Mouse (Mus musculus) embryonic fibroblast, embryonic 13.5 days (primary cell): ENCODE measurements at regions not wholly inside any gene's neighbourhood (a gene's known extent, or its start where the extent isn't known, plus 50 kb on each side); places are given as distances from the start of the nearest gene placed in this dataset.

ENCODE experiments used
- H3K27ac ChIP-seq: 2 replicates; pipeline ENCODE4 v1.5.1; 2012; ENCODE audit warnings: low read length, control low read depth, inconsistent platforms; ENCODE audit not compliant: insufficient read depth
- H3K4me1 ChIP-seq: 2 replicates; pipeline ENCODE4 v1.6.1; 2011; ENCODE audit warnings: low read length; ENCODE audit not compliant: control insufficient read depth, insufficient read depth
- H3K4me3 ChIP-seq: 2 replicates; pipeline ENCODE4 v1.5.1; 2011; ENCODE audit warnings: mild to moderate bottlenecking, control low read depth, low read length; ENCODE audit not compliant: insufficient read depth
- CTCF ChIP-seq: IDR thresholded peaks from 2 replicates; pipeline ENCODE4 v1.5.1; 2011; ENCODE audit warnings: mild to moderate bottlenecking, control low read depth, low read length, moderate library complexity, borderline replicate concordance; ENCODE audit not compliant: insufficient read depth
- POLR2A ChIP-seq: IDR thresholded peaks from 2 replicates; pipeline ENCODE4 v1.6.1; 2011; ENCODE audit warnings: low read depth, mild to moderate bottlenecking, control low read depth, low read length, moderate library complexity

- Histone ChIP-seq H3K4me1 (no peaks in the 10 kb centered on the region), H3K4me3 (no peak overlapping the region), H3K27ac (no peak overlapping the region)
- TF ChIP-seq POLR2A (no peak), CTCF (no peak)
Measured at GRCm38 (mm10) chr2:17837541-17838380, 106.5 kb upstream of the Nebl start.

DNA sequence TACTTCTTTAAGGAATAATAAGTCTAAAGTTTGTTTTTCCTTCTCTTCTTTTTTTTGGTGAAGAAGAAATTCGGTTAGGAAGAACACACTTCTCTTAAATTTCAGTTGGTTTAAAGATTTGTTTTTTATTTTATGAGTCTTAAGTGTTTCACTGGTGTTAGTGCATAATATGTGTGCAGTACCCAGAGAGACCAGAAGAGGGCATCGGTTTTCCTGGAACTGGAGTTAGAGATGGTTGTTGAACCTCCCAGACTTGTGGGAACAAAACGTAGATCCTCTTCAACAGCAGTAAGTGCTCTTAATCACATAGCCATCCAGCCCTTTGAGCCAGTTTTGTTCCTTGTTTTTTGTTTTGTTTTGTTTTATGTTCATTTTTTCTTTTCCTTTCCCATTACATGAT is 101.5 kb upstream of the Nebl start:
- H3K4me3 ChIP-seq = no peak overlapping the region
- no peak for TF ChIP-seq CTCF
- H3K27ac ChIP-seq = no peak overlapping the region
- H3K4me1 ChIP-seq = no peaks in the 10 kb centered on the region

DNA sequence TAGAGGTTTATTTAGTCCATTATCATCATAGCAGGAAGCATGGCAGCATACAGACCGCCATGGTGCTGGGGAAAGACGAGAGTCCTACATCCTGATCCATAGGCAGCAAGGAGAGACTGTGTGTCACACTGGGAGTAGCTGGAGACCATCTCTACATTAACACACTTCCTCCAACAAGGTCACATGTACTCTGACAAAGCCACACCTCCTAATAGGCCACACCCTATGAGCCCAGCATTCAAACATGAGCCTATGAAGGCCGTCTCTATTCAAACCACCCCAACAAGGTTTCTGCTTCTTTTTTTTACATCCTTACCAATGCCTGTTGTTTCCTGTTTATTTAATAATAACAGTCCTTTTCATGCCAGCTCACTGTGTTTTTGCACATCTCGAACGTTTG is 99.0 kb upstream of the Nebl start:
- no peak overlapping the region for H3K27ac ChIP-seq
- H3K4me3 ChIP-seq = no peak overlapping the region
- no peak for TF ChIP-seq POLR2A
- TF ChIP-seq CTCF = no peak
- no peaks in the 10 kb centered on the region for H3K4me1 ChIP-seq

GRCm38 (mm10) chr2:17825271-17825670 is 94.0 kb upstream of the Nebl start:
- no peak for TF ChIP-seq POLR2A
- Histone ChIP-seq H3K27ac (no peak overlapping the region), H3K4me1 (no peaks in the 10 kb centered on the region), H3K4me3 (no peak overlapping the region)

DNA sequence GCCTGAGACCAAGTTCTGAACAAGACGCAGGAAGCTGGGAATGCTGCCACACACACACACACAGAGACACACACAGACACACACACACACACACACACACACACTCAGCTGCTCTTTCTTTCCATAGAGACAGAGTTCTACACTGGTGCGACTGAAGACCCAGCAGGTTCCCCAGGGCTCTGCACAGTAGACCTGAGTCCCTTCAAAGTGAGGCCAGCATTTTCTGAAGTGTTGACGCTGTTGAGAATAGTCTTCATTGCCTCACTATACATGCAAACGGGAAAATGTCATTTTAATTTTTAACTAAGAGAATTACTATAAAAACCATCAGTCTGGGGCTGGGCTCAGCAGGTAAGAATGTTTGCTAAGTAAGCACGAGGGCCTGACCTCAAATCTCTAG is 92.9 kb upstream of the Nebl start:
- Histone ChIP-seq H3K4me3 (no peak overlapping the region), H3K4me1 (no peaks in the 10 kb centered on the region), H3K27ac (no peak overlapping the region)
- TF ChIP-seq POLR2A = no peak

GRCm38 (mm10) chr2:17822621-17823006 is 91.3 kb upstream of the Nebl start:
- TF ChIP-seq POLR2A (no peak), CTCF (no peak)

GRCm38 (mm10) chr2:17821878-17822620 is 90.8 kb upstream of the Nebl start:
- H3K27ac ChIP-seq = no peak overlapping the region
- no peaks in the 10 kb centered on the region for H3K4me1 ChIP-seq
- TF ChIP-seq POLR2A (no peak), CTCF (no peak)
- H3K4me3 ChIP-seq = no peak overlapping the region

More at GRCm38 (mm10) chr2:17822621-17823006, 91.3 kb upstream of the Nebl start:
- H3K27ac ChIP-seq = no peak overlapping the region
- H3K4me3 ChIP-seq = no peak overlapping the region
- H3K4me1 ChIP-seq = no peaks in the 10 kb centered on the region

DNA sequence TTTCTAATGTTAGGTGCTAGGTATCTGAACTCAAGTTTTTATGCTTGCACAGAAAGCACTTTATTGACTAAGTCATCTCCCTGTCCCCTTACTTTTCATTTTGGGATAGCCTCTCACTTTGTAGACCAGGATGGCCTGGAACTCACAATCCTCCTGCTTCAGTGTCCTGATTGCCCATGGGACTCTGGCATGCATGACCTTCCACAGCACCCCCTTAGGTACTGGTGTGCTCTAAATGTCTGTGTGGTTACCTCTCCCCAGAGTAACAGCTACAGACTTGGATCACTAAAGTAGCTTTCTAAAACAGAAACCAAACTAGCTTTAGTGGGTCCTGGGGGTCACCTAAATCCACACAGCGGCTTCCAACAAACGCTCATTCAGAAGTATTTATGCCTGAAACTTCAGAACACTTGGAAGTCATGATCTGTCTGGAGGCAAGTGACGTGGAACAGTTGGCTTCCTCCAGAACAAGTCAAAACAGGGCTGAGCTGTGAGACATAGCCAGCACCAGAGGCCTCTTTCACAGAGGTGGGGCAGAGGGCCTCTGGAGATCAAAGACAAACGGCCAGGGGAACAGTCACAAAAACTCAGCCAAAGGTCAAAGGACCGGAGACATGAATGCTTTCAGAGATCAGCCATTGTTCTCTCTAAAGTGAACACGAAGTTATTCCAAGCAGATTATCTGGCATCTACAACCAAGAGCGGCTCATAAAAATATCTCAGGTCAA is 80.8 kb upstream of the Nebl start:
- TF ChIP-seq POLR2A (no peak), CTCF (no peak)
- Histone ChIP-seq H3K27ac (no peak overlapping the region), H3K4me3 (no peak overlapping the region), H3K4me1 (no peaks in the 10 kb centered on the region)
